Mouse (Mus musculus) forebrain, embryonic 14.5 days (tissue): ENCODE results near the gene Slc25a1. TPM values are rescaled to one million over a fixed set of nuclear protein-coding genes. Genes with fewer than 3 reads are reported as not detected.
"Not testable (repeated sequence)": the region's sequence is repeated elsewhere in the genome, so short reads cannot be mapped to it uniquely, and the experiment has no call there.

ENCODE experiments used
- ATAC-seq: fragments of 200-750 bp; cut with Nextera tagmentation; 2 replicates; pipeline ENCODE4 v1.8.0; 2017; ENCODE audit warnings: mild to moderate bottlenecking, moderate library complexity
- DNase-seq: peaks from one replicate; pipeline ENCODE4 v3.0.0-alpha.2; 2015; ENCODE audit warnings: low spot score
- H3K27ac ChIP-seq: fragments of 300-500 bp; sonication (generic); 2 replicates; pipeline ENCODE4 v1.5.1; 2014; ENCODE audit warnings: low read depth, mild to moderate bottlenecking, control low read depth, low read length, moderate library complexity
- H3K27me3 ChIP-seq: fragments of 300-500 bp; sonication (generic); replicated peaks from 2 replicates; pipeline ENCODE4 v1.6.1; 2014; ENCODE audit warnings: low read length, control low read depth, mixed read lengths; ENCODE audit not compliant: control insufficient read depth, insufficient read depth
- H3K36me3 ChIP-seq: fragments of 300-500 bp; sonication (generic); 2 replicates; pipeline ENCODE4 v1.6.1; 2014; ENCODE audit warnings: low read length, control low read depth; ENCODE audit not compliant: control insufficient read depth, insufficient read depth
- H3K4me1 ChIP-seq: fragments of 300-500 bp; sonication (generic); 2 replicates; pipeline ENCODE4 v1.6.1; 2014; ENCODE audit warnings: antibody characterized with exemption, low read length, control low read depth; ENCODE audit not compliant: control insufficient read depth, insufficient read depth
- H3K4me2 ChIP-seq: fragments of 300-500 bp; sonication (generic); 2 replicates; pipeline ENCODE4 v1.6.1; 2014; ENCODE audit warnings: mild to moderate bottlenecking, control low read depth, low read length
- H3K4me3 ChIP-seq: fragments of 300-500 bp; sonication (generic); 2 replicates; pipeline ENCODE4 v1.5.1; 2014; ENCODE audit warnings: low read depth, low read length, control low read depth
- H3K9ac ChIP-seq: fragments of 300-500 bp; sonication (generic); 2 replicates; pipeline ENCODE4 v1.6.1; 2014; ENCODE audit warnings: mild to moderate bottlenecking, low read length, control low read depth, moderate library complexity
- H3K9me3 ChIP-seq: fragments of 300-500 bp; sonication (generic); replicated peaks from 2 replicates; pipeline ENCODE4 v1.6.1; 2016; ENCODE audit warnings: low read length, control low read depth, mixed read lengths; ENCODE audit not compliant: control insufficient read depth
- WGBS: fragments of 180-500 bp; shearing (Covaris S2); extraction: QIAGEN DNeasy Blood & Tissue Kit; methylation state at CpG from one replicate; pipeline ENCODE4 v1.1.7; 2014; 5-methylcytosine and 5-hydroxymethylcytosine counted together
- polyA plus RNA-seq: library from polyadenylated mRNA; unstranded; fragments of >200 nt; fragmentation: Nextera tagmentation; extraction: Ambion mirVana; gene quantifications from 2 replicates; pipeline ENCODE4 v1.2.1, GENCODE M21; 2014

Slc25a1 gene
- 113 and 124 TPM in 2 replicates for polyA plus RNA-seq

GRCm38 (mm10) chr16:17928087-17928580 is at the start of gene Slc25a1:
TSS of gene Slc25a1 (minus strand) at chr16:17928219.
- H3K36me3 ChIP-seq, result peaks cover 20% of the 10 kb centered on the region
- peak; percentile 77 for DNase-seq
- H3K27ac ChIP-seq, result peak within 1 kb of the TSS; percentile 82
- H3K9ac ChIP-seq, result peak within 1 kb of the TSS; percentile 84
- under 1% methylated on average over 37 of the region's 47 CpGs for WGBS
- peak within 1 kb of the TSS; percentile 83 for H3K4me3 ChIP-seq
- ATAC-seq, result peak; percentile 88
- peak within 1 kb of the TSS; percentile 92 for H3K4me2 ChIP-seq
- H3K9me3 ChIP-seq, result no peaks in the 10 kb centered on the region
- peaks cover 7% of the 10 kb centered on the region for H3K4me1 ChIP-seq
- H3K27me3 ChIP-seq, result no peaks in the 10 kb centered on the region

GRCm38 (mm10) chr16:17971853-17972252 is 43.8 kb upstream of the Slc25a1 start:
- 82% methylated on average over 5 of the region's 5 CpGs for WGBS
- DNase-seq (no peak), ATAC-seq (no peak)

GRCm38 (mm10) chr16:17962091-17962490 is 34.1 kb upstream of the Slc25a1 start:
- Histone ChIP-seq H3K9me3 (no peaks in the 10 kb centered on the region), H3K27ac (no peak overlapping the region), H3K9ac (no peak overlapping the region), H3K27me3 (no peaks in the 10 kb centered on the region), H3K4me2 (no peak overlapping the region), H3K4me3 (no peak overlapping the region), H3K4me1 (no peaks in the 10 kb centered on the region), H3K36me3 (no peaks in the 10 kb centered on the region)
- ATAC-seq (no peak), DNase-seq (no peak)
- WGBS, result 81% methylated on average over 7 of the region's 7 CpGs

More at GRCm38 (mm10) chr16:17971853-17972252, 43.8 kb upstream of the Slc25a1 start:
- H3K27me3 ChIP-seq, result no peaks in the 10 kb centered on the region
- H3K36me3 ChIP-seq, result no peaks in the 10 kb centered on the region
- no peak overlapping the region for H3K4me3 ChIP-seq
- H3K27ac ChIP-seq, result no peak overlapping the region
- H3K9ac ChIP-seq, result no peak overlapping the region
- no peaks in the 10 kb centered on the region for H3K4me1 ChIP-seq
- no peak overlapping the region for H3K4me2 ChIP-seq
- no peaks in the 10 kb centered on the region for H3K9me3 ChIP-seq

GRCm38 (mm10) chr16:17956052-17956638 is 28.1 kb upstream of the Slc25a1 start:
- H3K4me2 ChIP-seq, ATAC-seq, H3K4me3 ChIP-seq, H3K36me3 ChIP-seq, H3K9ac ChIP-seq, H3K9me3 ChIP-seq, H3K27me3 ChIP-seq, H3K27ac ChIP-seq, H3K4me1 ChIP-seq, DNase-seq: not testable (repeated sequence)
- 97% methylated on average over 15 of the region's 17 CpGs for WGBS

GRCm38 (mm10) chr16:17951618-17952017 is 23.6 kb upstream of the Slc25a1 start:
- no peak overlapping the region for H3K4me3 ChIP-seq
- ATAC-seq (no peak), DNase-seq (no peak)
- H3K27ac ChIP-seq, result no peak overlapping the region
- no peaks in the 10 kb centered on the region for H3K9me3 ChIP-seq
- WGBS, result 88% methylated on average over 4 of the region's 4 CpGs
- no peak overlapping the region for H3K9ac ChIP-seq
- H3K4me2 ChIP-seq, result no peak overlapping the region
- H3K4me1 ChIP-seq, result peaks cover 2% of the 10 kb centered on the region; the same call in 1 of the 2 replicates
- no peaks in the 10 kb centered on the region for H3K27me3 ChIP-seq
- no peaks in the 10 kb centered on the region for H3K36me3 ChIP-seq

GRCm38 (mm10) chr16:17950068-17950467 is 22.0 kb upstream of the Slc25a1 start:
- ATAC-seq (0 out of 2 replicates have a peak, but pooled peaks have one; percentile 50), DNase-seq (no peak)
- Histone ChIP-seq H3K9ac (no peak overlapping the region), H3K4me1 (peaks cover 2% of the 10 kb centered on the region; the same call in 1 of the 2 replicates), H3K9me3 (no peaks in the 10 kb centered on the region), H3K27ac (peak overlapping the region; percentile 58; the same call in 1 of the 2 replicates), H3K4me2 (no peak overlapping the region), H3K4me3 (no peak overlapping the region), H3K36me3 (no peaks in the 10 kb centered on the region), H3K27me3 (no peaks in the 10 kb centered on the region)
- 32% methylated on average over 4 of the region's 4 CpGs for WGBS

DNA sequence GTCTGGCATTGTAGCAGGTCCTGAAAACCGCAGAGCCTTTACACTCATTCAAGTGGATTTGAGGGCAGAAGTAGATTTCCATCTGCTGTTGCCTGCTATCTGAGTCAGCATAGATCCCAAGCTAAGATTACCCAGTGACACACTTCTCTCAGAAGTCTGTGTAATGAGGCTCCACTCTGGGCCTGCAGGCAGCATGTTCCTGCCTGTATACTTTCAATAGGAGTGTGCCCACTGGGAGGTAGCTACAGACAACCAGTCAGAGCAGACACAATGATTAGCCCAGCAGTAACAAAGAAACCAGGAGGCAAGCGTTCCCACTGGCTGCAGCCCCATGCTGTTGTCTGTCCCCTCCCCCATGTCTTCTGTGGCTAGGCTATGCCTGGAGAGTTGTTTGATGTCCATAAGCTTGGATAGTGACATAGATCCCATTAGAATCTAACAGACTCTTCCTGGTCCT is 21.4 kb upstream of the Slc25a1 start:
- H3K27me3 ChIP-seq, result no peaks in the 10 kb centered on the region
- H3K4me3 ChIP-seq, result no peak overlapping the region
- H3K4me1 ChIP-seq, result peaks cover 2% of the 10 kb centered on the region; the same call in 1 of the 2 replicates
- no peaks in the 10 kb centered on the region for H3K9me3 ChIP-seq
- WGBS, result 20% methylated on average over 2 of the region's 2 CpGs
- H3K4me2 ChIP-seq, result no peak overlapping the region
- ATAC-seq (peak; percentile 83), DNase-seq (peak; percentile 66)
- H3K36me3 ChIP-seq, result no peaks in the 10 kb centered on the region
- H3K27ac ChIP-seq, result peak overlapping the region; percentile 58
- no peak overlapping the region for H3K9ac ChIP-seq

GRCm38 (mm10) chr16:17945081-17945831 is 17.2 kb upstream of the Slc25a1 start:
- WGBS, result 55% methylated on average over 7 of the region's 7 CpGs

More at GRCm38 (mm10) chr16:17945081-17945831, 17.2 kb upstream of the Slc25a1 start:
- H3K36me3 ChIP-seq, result no peaks in the 10 kb centered on the region
- ATAC-seq, result no peak
- H3K9me3 ChIP-seq, result no peaks in the 10 kb centered on the region
- peaks cover 2% of the 10 kb centered on the region; the same call in 1 of the 2 replicates for H3K4me1 ChIP-seq
- no peak overlapping the region for H3K9ac ChIP-seq
- no peaks in the 10 kb centered on the region for H3K27me3 ChIP-seq
- H3K27ac ChIP-seq, result no peak overlapping the region
- no peak for DNase-seq
- no peak overlapping the region for H3K4me2 ChIP-seq
- H3K4me3 ChIP-seq, result no peak overlapping the region
